Mouse (Mus musculus) ES-E14 (cell line): ENCODE measurements around the gene Prkcg. TPM values are rescaled to one million over a fixed set of nuclear protein-coding genes. Genes with fewer than 3 reads are reported as not detected.
A peak's percentile ranks its signal among the peaks of the same experiment; 100 is the strongest.

Experiments
- DNase-seq: peaks from one replicate; pipeline ENCODE4 v3.0.0-alpha.2; 2013; ENCODE audit warnings: low read depth, low spot score
- H3K27ac ChIP-seq: 2 replicates; pipeline ENCODE4 v1.5.1; 2012; ENCODE audit warnings: low read depth, mild to moderate bottlenecking, low read length, moderate library complexity, mixed read lengths; ENCODE audit not compliant: poor library complexity, insufficient read depth, severe bottlenecking
- H3K36me3 ChIP-seq: 2 replicates; pipeline ENCODE4 v1.6.1; 2012; ENCODE audit warnings: mild to moderate bottlenecking, low read length, moderate library complexity, mixed read lengths; ENCODE audit not compliant: control insufficient read depth, poor library complexity, insufficient read depth, severe bottlenecking
- H3K4me1 ChIP-seq, 2 experiments: fragments of 150-350 bp in 1 of 2; sonication (generic) in 1 of 2; 2 replicates each; pipeline ENCODE4 v1.6.1; 2012; ENCODE audit warnings: low read length in 2 of 2, mild to moderate bottlenecking in 1 of 2, mixed read lengths in 1 of 2; ENCODE audit not compliant: control insufficient read depth in 2 of 2, insufficient read depth in 2 of 2, poor library complexity in 1 of 2
- H3K4me3 ChIP-seq, 2 experiments: fragments of 150-350 bp in 1 of 2; sonication (generic) in 1 of 2; 2 replicates each; pipeline ENCODE4 v1.5.1; 2012; ENCODE audit warnings: low read length in 2 of 2, low read depth in 1 of 2, mild to moderate bottlenecking in 1 of 2, mixed read lengths in 1 of 2; ENCODE audit not compliant: insufficient read depth in 1 of 2, poor library complexity in 1 of 2, severe bottlenecking in 1 of 2
- H3K9ac ChIP-seq: 2 replicates; pipeline ENCODE4 v1.6.1; 2012; ENCODE audit warnings: low read depth, mild to moderate bottlenecking, low read length, mixed read lengths; ENCODE audit not compliant: poor library complexity, insufficient read depth, severe bottlenecking
- H3K9me3 ChIP-seq: fragments of 150-350 bp; sonication (generic); 2 replicates; pipeline ENCODE4 v1.6.1; 2012; ENCODE audit warnings: low read depth, mild to moderate bottlenecking, low read length; ENCODE audit not compliant: control insufficient read depth, insufficient read depth
- CHD2 ChIP-seq: IDR thresholded peaks from 2 replicates; pipeline ENCODE4 v1.6.1; 2014; ENCODE audit warnings: mild to moderate bottlenecking, low read depth, low read length, inconsistent platforms
- HCFC1 ChIP-seq: IDR thresholded peaks from 2 replicates; pipeline ENCODE4 v1.6.1; 2012; ENCODE audit warnings: low read length, inconsistent platforms, borderline replicate concordance; ENCODE audit not compliant: insufficient read depth
- MAFK ChIP-seq: IDR thresholded peaks from 2 replicates; pipeline ENCODE4 v1.6.1; 2014; ENCODE audit warnings: mild to moderate bottlenecking, low read depth, low read length, inconsistent platforms; ENCODE audit not compliant: insufficient read depth
- ZC3H11A ChIP-seq: IDR thresholded peaks from 2 replicates; pipeline ENCODE4 v1.6.1; 2012; ENCODE audit warnings: low read depth, mild to moderate bottlenecking, inconsistent platforms, low read length, borderline replicate concordance
- ZNF384 ChIP-seq: IDR thresholded peaks from 2 replicates; pipeline ENCODE4 v1.6.1; 2012; ENCODE audit warnings: low read depth, low read length, inconsistent platforms
- in situ Hi-C, 2 experiments: fragments of 600-800 bp; cut with MboI; formaldehyde crosslinking; loops; one replicate each; pipeline ENCODE4 v1.15.1; 2025; ENCODE audit warnings: low sequenced_read_pairs in 2 of 2, inconsistent platforms in 1 of 2; ENCODE audit not compliant: unreplicated experiment in 2 of 2
- total RNA-seq: library from RNA; depleted of rRNA; stranded (reverse); fragments of 300-350 nt; gene quantifications from 2 replicates; pipeline ENCODE4 v1.2.3, GENCODE M21; 2012; rRNA removed

Gene Prkcg
- total RNA-seq, 1 experiment: 6.6 TPM

- Histone ChIP-seq H3K9me3 (no peaks in the 10 kb centered on the region), H3K27ac (peak overlapping the region; percentile 98; the same call in 1 of the 2 replicates), H3K9ac (no peak overlapping the region; the same call in 1 of the 2 replicates), H3K4me3 (no peak overlapping the region), H3K36me3 (no peaks in the 10 kb centered on the region; the same call in 1 of the 2 replicates), H3K4me1 (peaks cover 13 to 31% of the 10 kb centered on the region in 2 experiments)
- no peak for DNase-seq
- TF ChIP-seq ZC3H11A (no peak), CHD2 (no peak), MAFK (no peak), HCFC1 (no peak)
- in situ Hi-C loops: no loop called here
Measured at GRCm38 (mm10) chr7:3369189-3369588, 80.2 kb downstream of the Prkcg start.

- H3K4me1 ChIP-seq: peaks cover 7 to 23% of the 10 kb centered on the region in 2 experiments
- peak overlapping the region; percentile 61; the same call in 1 of the 2 replicates for H3K27ac ChIP-seq
- no peak overlapping the region; the same call in 1 of the 2 replicates for H3K9ac ChIP-seq
- TF ChIP-seq MAFK (0 out of 2 replicates have a peak, but pooled peaks have one; percentile 13), ZNF384 (no peak)
- H3K9me3 ChIP-seq: no peaks in the 10 kb centered on the region
- H3K4me3 ChIP-seq: peak overlapping the region in 1 of 2 experiments; percentile 14; a peak in 2 of 4 replicates
- no peaks in the 10 kb centered on the region for H3K36me3 ChIP-seq
- DNase-seq: no peak
- in situ Hi-C loops: no loop called here
Measured at GRCm38 (mm10) chr7:3370407-3370806, 81.4 kb downstream of the Prkcg start.

GRCm38 (mm10) chr7:3372376-3372775 is 83.4 kb downstream of the Prkcg start:
- Histone ChIP-seq H3K4me3 (no peak overlapping the region), H3K9ac (no peak overlapping the region), H3K27ac (peak overlapping the region; percentile 4; the same call in 1 of the 2 replicates), H3K36me3 (no peaks in the 10 kb centered on the region), H3K4me1 (peaks cover 7 to 17% of the 10 kb centered on the region in 2 experiments; a peak in 3 of 4 replicates), H3K9me3 (no peaks in the 10 kb centered on the region)
- in situ Hi-C loops: no loop called here
- no peak for DNase-seq
- TF ChIP-seq ZNF384 (peak; percentile 31; the same call in 1 of the 2 replicates), ZC3H11A (no peak), MAFK (no peak)

- no peaks in the 10 kb centered on the region for H3K9me3 ChIP-seq
- H3K4me1 ChIP-seq: peaks cover 7 to 13% of the 10 kb centered on the region in 2 experiments; a peak in 3 of 4 replicates
- H3K36me3 ChIP-seq: no peaks in the 10 kb centered on the region
- TF ChIP-seq ZC3H11A (no peak), CHD2 (no peak), MAFK (no peak), ZNF384 (no peak), HCFC1 (no peak)
- no peak overlapping the region for H3K9ac ChIP-seq
- no peak overlapping the region for H3K4me3 ChIP-seq
- DNase-seq: no peak
- in situ Hi-C loops: no loop called here
- no peak overlapping the region for H3K27ac ChIP-seq
Measured at GRCm38 (mm10) chr7:3373754-3374153, 84.8 kb downstream of the Prkcg start.

GRCm38 (mm10) chr7:3376831-3377230 is 87.9 kb downstream of the Prkcg start:
- no peak overlapping the region for H3K9ac ChIP-seq
- TF ChIP-seq CHD2: no peak
- no peak for TF ChIP-seq HCFC1
- no peak for TF ChIP-seq MAFK
- TF ChIP-seq ZNF384: no peak
- peak; percentile 86; the same call in 1 of the 2 replicates for TF ChIP-seq ZC3H11A
- H3K4me3 ChIP-seq: no peak overlapping the region
- H3K36me3 ChIP-seq: no peaks in the 10 kb centered on the region
- in situ Hi-C loops: no loop called here
- no peak overlapping the region for H3K27ac ChIP-seq
- H3K4me1 ChIP-seq: peaks cover 0 to 5% of the 10 kb centered on the region in 2 experiments; a peak in 1 of 4 replicates
- no peaks in the 10 kb centered on the region for H3K9me3 ChIP-seq
- no peak for DNase-seq

Other genes starting within 250 kb of the Prkcg start
- gene AU018091, start 120.0 kb upstream of the Prkcg start, total RNA-seq: 198 and 373 TPM in 2 replicates
- 3.7 and 8.0 TPM in 2 replicates for gene Nlrp12, start 39.4 kb upstream of the Prkcg start, total RNA-seq
- gene Myadm, start 99 bp upstream of the Prkcg start, total RNA-seq: 80.8 and 84.1 TPM in 2 replicates
- 14.4 and 16.0 TPM in 2 replicates for gene Cacng7, start 43.8 kb downstream of the Prkcg start, total RNA-seq
- 7.8 and 9.8 TPM in 2 replicates for gene Cacng8, start 101.5 kb downstream of the Prkcg start, total RNA-seq
- 5.8 and 6.1 TPM in 2 replicates for gene Cacng6, start 135.0 kb downstream of the Prkcg start, total RNA-seq
- gene Tarm1, start 213.4 kb downstream of the Prkcg start, total RNA-seq: 0.85 and 1.6 TPM in 2 replicates